Mouse (Mus musculus) small intestine, adult 2 months (tissue): Measurements from ENCODE around the gene Lgalsl.

Experiments
- CTCF ChIP-seq: fragments of 200-500 bp; IDR thresholded peaks from 2 replicates; pipeline ENCODE4 v1.5.1; 2012; ENCODE audit warnings: low read depth, mild to moderate bottlenecking, control low read depth, inconsistent platforms, low read length, moderate library complexity, mixed read lengths; ENCODE audit not compliant: insufficient replicate concordance, insufficient read length; ENCODE audit errors: extremely low read depth
- POLR2A ChIP-seq: fragments of 200-500 bp; IDR thresholded peaks from 2 replicates; pipeline ENCODE4 v1.6.1; 2012; ENCODE audit warnings: low read depth, mild to moderate bottlenecking, control low read depth, inconsistent platforms, low read length, moderate library complexity

DNA sequence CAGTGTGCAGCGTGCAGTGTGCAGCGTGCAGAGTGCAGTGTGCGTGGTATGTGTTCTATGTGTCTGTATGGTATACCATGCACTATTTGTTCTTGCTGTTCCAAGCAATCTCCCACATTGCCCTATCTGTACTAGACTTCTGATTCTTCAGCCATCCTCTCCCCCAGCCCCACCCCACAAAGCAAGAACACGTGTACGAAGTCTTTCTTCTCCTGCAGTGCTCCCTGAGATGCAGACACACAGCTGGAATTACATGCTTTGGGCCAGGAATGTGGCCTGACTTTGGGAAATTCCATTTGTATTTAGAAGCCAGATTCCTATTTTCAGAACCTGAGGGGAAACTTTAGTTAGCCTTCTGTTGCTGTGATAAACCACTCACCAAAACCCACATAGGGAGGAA lies 18.5 kb upstream of the Lgalsl start:
- TF ChIP-seq CTCF: no peak
- TF ChIP-seq POLR2A: no peak
